Mouse (Mus musculus) spleen, postnatal 0 days (tissue): Measurements from ENCODE around the gene Gm11627. TPM values are rescaled to one million over a fixed set of nuclear protein-coding genes. Genes with fewer than 3 reads are reported as not detected.

Source experiments
- polyA plus RNA-seq: library from polyadenylated mRNA; unstranded; fragments of >200 nt; fragmentation: Nextera tagmentation; extraction: Ambion mirVana; gene quantifications from 2 replicates; pipeline ENCODE4 v1.2.1, GENCODE M21; 2015

The Gm11627 gene
- polyA plus RNA-seq, result 4.1 and 6.5 TPM in 2 replicates

GRCm38 (mm10) chr11:102579165-102580033, at the start of gene Gm11627:
Gene Gm11627 (minus strand): TSS chr11:102579461.

GRCm38 (mm10) chr11:102604010-102604584, 24.8 kb upstream of the Gm11627 start, which contains the start of gene Fzd2:
Gene Fzd2 (plus strand): TSS chr11:102604396.

GRCm38 (mm10) chr11:102556031-102556715, 23.1 kb downstream of the Gm11627 start, which contains the start of gene Gpatch8:
Gene Gpatch8 (minus strand): TSS chr11:102556392.

Other genes starting within 250 kb of the Gm11627 start
- 509 and 579 TPM in 2 replicates for gene Slc4a1, start 213.3 kb downstream of the Gm11627 start, polyA plus RNA-seq
- 2.0 and 2.6 TPM in 2 replicates for gene Rundc3a, start 186.1 kb downstream of the Gm11627 start, polyA plus RNA-seq
- gene Slc25a39, start 171.5 kb downstream of the Gm11627 start, polyA plus RNA-seq, result 360 and 378 TPM in 2 replicates
- 103 and 160 TPM in 2 replicates for gene Grn, start 149.1 kb downstream of the Gm11627 start, polyA plus RNA-seq
- 1.1 and 1.2 TPM in 2 replicates for gene Fam171a2, start 131.8 kb downstream of the Gm11627 start, polyA plus RNA-seq
- gene Itga2b, start 109.3 kb downstream of the Gm11627 start, polyA plus RNA-seq, result 26.8 and 27.0 TPM in 2 replicates
- 29.2 and 33.6 TPM in 2 replicates for gene Gpatch8, start 23.1 kb downstream of the Gm11627 start, polyA plus RNA-seq
- 3.4 and 4.1 TPM in 2 replicates for gene Fzd2, start 24.9 kb upstream of the Gm11627 start, polyA plus RNA-seq
- gene Meioc, start 84.3 kb upstream of the Gm11627 start, polyA plus RNA-seq, result 0.07 TPM in 1 of 2 replicates, not detected in the other
- gene Ccdc43, start 118.3 kb upstream of the Gm11627 start, polyA plus RNA-seq, result 14.4 and 16.5 TPM in 2 replicates
- gene Adam11, start 182.0 kb upstream of the Gm11627 start, polyA plus RNA-seq, result 0.82 and 1.2 TPM in 2 replicates
- gene Gjc1, start 240.2 kb upstream of the Gm11627 start, polyA plus RNA-seq, result 7.1 and 9.2 TPM in 2 replicates